Mouse (Mus musculus) CH12.LX (cell line): ENCODE data around the gene Lhpp.

Source experiments
- CTCF ChIP-seq, 2 experiments: IDR thresholded peaks in 1 of 2; conservative IDR thresholded peaks in 1 of 2; 2 replicates each; pipeline ENCODE4 v1.5.1; 2011 to 2012; ENCODE audit warnings: low read depth in 2 of 2, low read length in 2 of 2, improper control_type of control experiment in 1 of 2, inconsistent platforms in 1 of 2, mild to moderate bottlenecking in 1 of 2, moderate library complexity in 1 of 2
- E2F4 ChIP-seq: IDR thresholded peaks from 2 replicates; pipeline ENCODE4 v1.6.1; 2011; ENCODE audit warnings: low read depth, low read length, improper control_type of control experiment; ENCODE audit not compliant: insufficient replicate concordance
- ELF1 ChIP-seq: IDR thresholded peaks from 2 replicates; pipeline ENCODE4 v1.6.1; 2014; ENCODE audit warnings: low read depth, mild to moderate bottlenecking, inconsistent platforms, low read length, improper control_type of control experiment
- EP300 ChIP-seq: IDR thresholded peaks from 2 replicates; pipeline ENCODE4 v1.6.1; 2011; ENCODE audit warnings: low read length, improper control_type of control experiment
- GABPA ChIP-seq: IDR thresholded peaks from 2 replicates; pipeline ENCODE4 v1.6.1; 2012; ENCODE audit warnings: low read depth, low read length, improper control_type of control experiment, inconsistent platforms; ENCODE audit not compliant: insufficient replicate concordance
- HCFC1 ChIP-seq: IDR thresholded peaks from 2 replicates; pipeline ENCODE4 v1.6.1; 2012; ENCODE audit warnings: low read depth, mild to moderate bottlenecking, inconsistent platforms, low read length, improper control_type of control experiment
- MAX ChIP-seq: IDR thresholded peaks from 2 replicates; pipeline ENCODE4 v1.6.1; 2011; ENCODE audit warnings: low read length, improper control_type of control experiment
- POLR2A ChIP-seq: IDR thresholded peaks from 2 replicates; pipeline ENCODE4 v1.6.1; 2011; ENCODE audit warnings: low read depth, mild to moderate bottlenecking, improper control_type of control experiment, low read length
- UBTF ChIP-seq: IDR thresholded peaks from 2 replicates; pipeline ENCODE4 v1.6.1; 2012; ENCODE audit warnings: low read depth, mild to moderate bottlenecking, inconsistent platforms, low read length, improper control_type of control experiment, moderate library complexity

DNA sequence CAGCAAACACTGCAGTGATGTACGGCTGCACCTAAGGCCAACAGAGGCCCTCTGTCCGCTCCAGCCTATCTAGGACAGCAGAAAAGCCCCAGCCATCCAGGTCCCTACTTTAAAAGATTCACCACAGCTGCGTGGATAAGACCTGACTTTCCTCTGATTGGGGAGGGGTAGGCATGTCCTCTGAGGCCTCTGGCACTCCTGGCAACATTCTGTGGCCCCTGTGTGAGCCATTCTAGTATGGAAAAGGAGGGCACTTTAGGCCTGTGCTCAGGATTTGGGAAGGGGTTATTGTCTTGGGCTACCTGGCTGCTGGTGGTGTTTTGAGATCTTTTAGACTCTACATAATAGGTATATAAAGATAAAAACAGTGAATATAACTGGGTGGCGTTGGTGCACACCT, 56.1 kb downstream of the Lhpp start:
- TF ChIP-seq MAX (no peak), CTCF (conservative IDR thresholded peaks at IDR 0.05 in 1 of 2, IDR thresholded peaks at IDR 0.05 in 1 of 2; ENCODE audit: low read depth in 2 of 2, low read length in 2 of 2) (no peak), EP300 (no peak), POLR2A (no peak), GABPA (no peak), ELF1 (no peak), E2F4 (no peak), UBTF (no peak), HCFC1 (no peak)
